Mouse (Mus musculus) testis, adult 2 months (tissue): ENCODE data around the gene Cdc34b.

Experiments
- CTCF ChIP-seq: fragments of 200-500 bp; IDR thresholded peaks from 2 replicates; pipeline ENCODE4 v1.5.1; 2012; ENCODE audit warnings: low read depth, mild to moderate bottlenecking, inconsistent platforms, low read length, moderate library complexity; ENCODE audit not compliant: control insufficient read depth, insufficient read depth, insufficient replicate concordance
- POLR2A ChIP-seq: fragments of 200-500 bp; IDR thresholded peaks from 2 replicates; pipeline ENCODE4 v1.6.1; 2012; ENCODE audit warnings: low read depth, mild to moderate bottlenecking, inconsistent platforms, low read length, moderate library complexity; ENCODE audit not compliant: control insufficient read depth

DNA sequence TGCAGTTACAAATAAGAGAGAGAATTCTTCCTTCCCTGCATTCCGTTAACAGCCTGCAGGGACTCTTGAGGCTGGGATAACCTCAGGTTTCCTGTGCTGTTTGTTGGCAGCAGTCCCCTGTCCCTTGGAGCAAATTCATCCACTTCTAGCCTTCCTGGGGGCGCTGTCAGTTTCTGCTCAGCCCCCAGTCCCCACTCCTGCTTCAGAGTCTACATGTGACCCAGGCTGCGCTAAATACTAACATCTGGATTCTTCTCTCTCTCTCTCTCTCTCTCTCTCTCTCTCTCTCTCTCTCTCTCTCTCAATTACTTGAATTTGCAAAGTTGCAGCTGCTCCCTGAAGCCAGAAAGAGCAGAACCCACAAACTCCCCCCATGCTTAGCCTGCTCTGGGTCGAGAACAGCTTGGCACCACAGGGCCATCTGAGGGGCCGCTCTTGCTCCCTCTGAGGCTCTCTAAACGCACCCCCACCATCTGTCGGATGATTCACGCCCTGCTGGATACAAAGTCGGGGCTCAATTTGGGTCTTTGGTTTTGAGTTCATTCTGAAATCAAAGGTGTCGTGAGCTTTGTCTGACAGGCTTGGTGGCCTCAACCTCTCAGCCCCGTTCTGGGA, 28.2 kb upstream of the Cdc34b start:
- no peak for TF ChIP-seq POLR2A
- no peak for TF ChIP-seq CTCF
